Mouse (Mus musculus) thymus, postnatal 25 days (tissue): Measurements from ENCODE around the gene Utp3.

Source experiments
- DNase-seq: peaks from one replicate; pipeline ENCODE4 v3.0.0; 2022

Gene Utp3

GRCm38 (mm10) chr5:88574829-88575228 lies 20.6 kb downstream of the Utp3 start:
- DNase-seq = no peak

GRCm38 (mm10) chr5:88575506-88576338 lies 21.5 kb downstream of the Utp3 start:
- no peak for DNase-seq

GRCm38 (mm10) chr5:88580681-88581080 lies 26.4 kb downstream of the Utp3 start:
- no peak for DNase-seq

GRCm38 (mm10) chr5:88581343-88581742 lies 27.1 kb downstream of the Utp3 start:
- DNase-seq = no peak

- no peak for DNase-seq
Measured at GRCm38 (mm10) chr5:88583271-88584031, 29.2 kb downstream of the Utp3 start.

GRCm38 (mm10) chr5:88584061-88584460 lies 29.8 kb downstream of the Utp3 start:
- no peak for DNase-seq

- no peak for DNase-seq
Measured at GRCm38 (mm10) chr5:88586407-88587174, 32.3 kb downstream of the Utp3 start.

- DNase-seq = no peak
Measured at GRCm38 (mm10) chr5:88587211-88587934, 33.1 kb downstream of the Utp3 start.

GRCm38 (mm10) chr5:88588481-88588880 lies 34.2 kb downstream of the Utp3 start:
- DNase-seq = no peak

GRCm38 (mm10) chr5:88593421-88594172 lies 39.3 kb downstream of the Utp3 start:
- no peak for DNase-seq

- DNase-seq = no peak
Measured at GRCm38 (mm10) chr5:88594173-88594569, 39.9 kb downstream of the Utp3 start.

GRCm38 (mm10) chr5:88595537-88596455 lies 41.5 kb downstream of the Utp3 start:
- no peak for DNase-seq

GRCm38 (mm10) chr5:88598961-88599360 lies 44.7 kb downstream of the Utp3 start:
- no peak for DNase-seq

GRCm38 (mm10) chr5:88602030-88602429 lies 47.8 kb downstream of the Utp3 start:
- no peak for DNase-seq

- DNase-seq = no peak
Measured at GRCm38 (mm10) chr5:88602713-88603112, 48.5 kb downstream of the Utp3 start.

GRCm38 (mm10) chr5:88604046-88604445 lies 49.8 kb downstream of the Utp3 start:
- no peak for DNase-seq

GRCm38 (mm10) chr5:88604641-88605358 lies 50.5 kb downstream of the Utp3 start:
- no peak for DNase-seq
